Mouse (Mus musculus) stomach, embryonic 15.5 days (tissue): ENCODE measurements around the gene Zfp536. TPM values are rescaled to one million over a fixed set of nuclear protein-coding genes. Genes with fewer than 3 reads are reported as not detected.
"Not testable (repeated sequence)": the region's sequence is repeated elsewhere in the genome, so short reads cannot be mapped to it uniquely, and the experiment has no call there.

Experiments
- ATAC-seq: fragments of 200-750 bp; cut with Nextera tagmentation; 2 replicates; pipeline ENCODE4 v1.8.0; 2017; ENCODE audit warnings: low read depth, moderate number of reproducible peaks, moderate TSS enrichment; ENCODE audit not compliant: insufficient read depth, low FRiP score
- H3K27ac ChIP-seq: fragments of 300-500 bp; sonication (generic); 2 replicates; pipeline ENCODE4 v1.5.1; 2015; ENCODE audit warnings: mild to moderate bottlenecking, inconsistent platforms
- H3K27me3 ChIP-seq: fragments of 300-500 bp; sonication (generic); replicated peaks from 2 replicates; pipeline ENCODE4 v1.6.1; 2015; ENCODE audit warnings: inconsistent platforms
- H3K36me3 ChIP-seq: fragments of 300-500 bp; sonication (generic); 2 replicates; pipeline ENCODE4 v1.6.1; 2015; ENCODE audit warnings: inconsistent platforms
- H3K4me1 ChIP-seq: fragments of 300-500 bp; sonication (generic); 2 replicates; pipeline ENCODE4 v1.6.1; 2015; ENCODE audit warnings: inconsistent platforms
- H3K4me2 ChIP-seq: fragments of 300-500 bp; sonication (generic); 2 replicates; pipeline ENCODE4 v1.6.1; 2015; ENCODE audit warnings: mild to moderate bottlenecking, inconsistent platforms
- H3K4me3 ChIP-seq: fragments of 300-500 bp; sonication (generic); replicated peaks from 2 replicates; pipeline ENCODE4 v1.5.1; 2015; ENCODE audit warnings: inconsistent platforms
- H3K9ac ChIP-seq: fragments of 300-500 bp; sonication (generic); 2 replicates; pipeline ENCODE4 v1.6.1; 2015; ENCODE audit warnings: inconsistent platforms
- H3K9me3 ChIP-seq: fragments of 300-500 bp; sonication (generic); 2 replicates; pipeline ENCODE4 v1.6.1; 2016; ENCODE audit warnings: inconsistent platforms
- WGBS: fragments of 180-500 bp; shearing (Covaris S2); methylation state at CpG from one replicate; pipeline ENCODE4 v1.1.7; 2015; 5-methylcytosine and 5-hydroxymethylcytosine counted together
- polyA plus RNA-seq: library from polyadenylated mRNA; unstranded; fragments of >200 nt; fragmentation: Nextera tagmentation; extraction: Ambion mirVana; gene quantifications from 2 replicates; pipeline ENCODE4 v1.2.1, GENCODE M21; 2015

The Zfp536 gene
- polyA plus RNA-seq, 1 experiment from 2014 or later: 14.0 TPM

GRCm38 (mm10) chr7:37718671-37719402, 54.6 kb downstream of the Zfp536 start:
- peaks cover 5% of the 10 kb centered on the region; the same call in 1 of the 2 replicates for H3K27me3 ChIP-seq
- no peaks in the 10 kb centered on the region for H3K9me3 ChIP-seq
- H3K36me3 ChIP-seq: no peaks in the 10 kb centered on the region
- H3K4me1 ChIP-seq: no peaks in the 10 kb centered on the region
- H3K4me3 ChIP-seq: no peak overlapping the region
- no peak overlapping the region for H3K27ac ChIP-seq
- WGBS: 67% methylated on average over 15 of the region's 15 CpGs
- no peak overlapping the region for H3K4me2 ChIP-seq
- ATAC-seq: no peak
- H3K9ac ChIP-seq: no peak overlapping the region

DNA sequence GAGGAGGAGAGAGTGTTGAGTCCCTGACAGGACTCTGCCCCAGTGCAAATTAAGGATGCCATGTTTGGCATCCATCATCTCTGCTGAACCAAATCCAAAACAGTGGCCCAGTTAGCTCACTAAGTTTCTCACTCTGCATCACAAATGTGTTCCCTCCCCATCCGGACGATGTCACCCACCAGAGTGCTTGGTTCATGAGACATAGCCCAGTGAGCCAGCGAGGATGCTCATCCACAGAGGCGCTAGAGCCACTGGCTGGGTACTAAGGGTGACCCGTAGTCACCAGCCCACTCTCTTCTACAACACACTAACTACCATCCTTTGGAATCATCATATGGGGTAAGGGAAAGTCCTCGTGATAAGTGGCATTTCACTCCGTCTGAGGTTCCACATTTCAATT, 56.4 kb downstream of the Zfp536 start:
- H3K4me3 ChIP-seq: no peak overlapping the region
- no peak overlapping the region for H3K9ac ChIP-seq
- ATAC-seq: no peak
- H3K4me2 ChIP-seq: no peak overlapping the region
- H3K27me3 ChIP-seq: peaks cover 5% of the 10 kb centered on the region; the same call in 1 of the 2 replicates
- no peaks in the 10 kb centered on the region for H3K4me1 ChIP-seq
- WGBS: 84% methylated on average over 7 of the region's 7 CpGs
- no peaks in the 10 kb centered on the region for H3K9me3 ChIP-seq
- no peak overlapping the region for H3K27ac ChIP-seq
- H3K36me3 ChIP-seq: no peaks in the 10 kb centered on the region

DNA sequence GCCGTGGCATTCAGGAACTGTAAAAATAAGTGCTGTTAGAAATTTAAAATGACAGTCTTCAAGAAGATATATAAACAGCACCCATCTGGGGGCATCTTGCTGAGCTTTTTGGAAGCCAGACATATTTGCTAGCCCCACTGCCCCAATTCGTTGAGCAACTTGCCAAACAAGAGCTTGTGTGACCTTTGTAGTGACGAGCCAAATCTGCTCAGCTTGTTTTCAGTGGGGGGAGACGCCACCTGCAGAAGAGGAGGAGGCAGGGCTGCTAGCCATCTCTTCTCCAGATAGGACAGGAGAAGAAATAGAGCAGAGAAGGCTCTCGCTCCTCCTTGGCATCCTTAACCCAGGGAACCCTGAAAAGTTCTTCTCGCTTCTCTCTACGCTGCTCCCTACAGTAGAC, 56.8 kb downstream of the Zfp536 start:
- WGBS: 67% methylated on average over 7 of the region's 7 CpGs
- Histone ChIP-seq H3K4me3 (no peak overlapping the region), H3K36me3 (no peaks in the 10 kb centered on the region), H3K27me3 (peaks cover 5% of the 10 kb centered on the region; the same call in 1 of the 2 replicates), H3K4me2 (no peak overlapping the region), H3K27ac (no peak overlapping the region), H3K9ac (no peak overlapping the region), H3K9me3 (no peaks in the 10 kb centered on the region), H3K4me1 (no peaks in the 10 kb centered on the region)
- no peak for ATAC-seq

DNA sequence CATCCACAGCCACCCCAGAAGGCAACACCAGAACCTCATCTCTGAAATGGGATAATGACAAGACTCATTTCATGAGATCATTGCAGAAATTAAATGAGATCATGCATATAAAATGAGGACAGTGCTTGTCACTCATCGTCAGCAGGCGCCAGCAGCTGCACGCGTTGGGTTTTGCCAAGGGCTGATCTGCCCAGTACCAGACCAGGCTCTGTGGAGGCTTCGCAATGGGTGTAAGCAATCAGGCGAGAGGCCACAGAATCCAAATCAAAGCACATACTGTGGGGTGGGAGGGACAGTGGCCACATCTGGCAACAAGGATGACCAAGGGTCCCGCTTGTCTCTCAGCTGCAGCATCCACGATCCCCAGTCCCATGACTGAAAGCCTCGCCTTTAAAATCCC, 69.0 kb downstream of the Zfp536 start:
- no peaks in the 10 kb centered on the region for H3K27me3 ChIP-seq
- H3K4me1 ChIP-seq: no peaks in the 10 kb centered on the region
- 87% methylated on average over 9 of the region's 9 CpGs for WGBS
- H3K9me3 ChIP-seq: no peaks in the 10 kb centered on the region
- H3K36me3 ChIP-seq: no peaks in the 10 kb centered on the region
- H3K9ac ChIP-seq: no peak overlapping the region
- H3K4me3 ChIP-seq: no peak overlapping the region
- no peak for ATAC-seq
- H3K4me2 ChIP-seq: no peak overlapping the region
- H3K27ac ChIP-seq: no peak overlapping the region

DNA sequence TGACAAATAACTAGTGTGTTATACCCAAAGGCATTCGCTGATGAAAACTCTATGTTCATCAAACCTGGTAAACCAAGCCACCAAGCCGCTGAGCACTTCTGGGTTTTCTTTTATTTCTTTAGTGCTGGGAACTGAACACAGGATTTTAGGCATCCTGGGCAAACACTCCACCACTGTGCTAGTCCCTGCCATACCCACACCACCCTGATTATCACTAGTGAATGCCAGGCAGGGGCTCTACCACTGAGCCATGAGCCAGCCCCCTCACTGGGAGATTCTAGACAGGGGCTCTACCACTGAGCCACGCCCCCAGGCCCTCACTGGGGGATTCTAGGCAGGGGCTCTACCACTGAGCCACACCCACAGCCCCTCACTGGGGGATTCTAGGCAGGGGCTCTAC, 76.1 kb downstream of the Zfp536 start:
- ATAC-seq, H3K4me2 ChIP-seq, H3K36me3 ChIP-seq, H3K9ac ChIP-seq, H3K9me3 ChIP-seq, H3K4me1 ChIP-seq, H3K27me3 ChIP-seq, H3K27ac ChIP-seq, H3K4me3 ChIP-seq: not testable (repeated sequence)
- 92% methylated on average over 3 of the region's 3 CpGs for WGBS

GRCm38 (mm10) chr7:37695066-37695465, 78.4 kb downstream of the Zfp536 start:
- no peak for ATAC-seq
- WGBS: 52% methylated on average over 5 of the region's 5 CpGs

GRCm38 (mm10) chr7:37690606-37691005, 82.8 kb downstream of the Zfp536 start:
- H3K4me3 ChIP-seq: no peak overlapping the region
- H3K36me3 ChIP-seq: no peaks in the 10 kb centered on the region
- WGBS: 60% methylated on average over 10 of the region's 10 CpGs
- H3K9ac ChIP-seq: no peak overlapping the region
- no peaks in the 10 kb centered on the region for H3K9me3 ChIP-seq
- 0 out of 2 replicates have a peak, but pooled peaks cover 3% of the 10 kb centered on the region for H3K4me1 ChIP-seq
- no peak overlapping the region for H3K27ac ChIP-seq
- no peak overlapping the region for H3K4me2 ChIP-seq
- ATAC-seq: no peak
- H3K27me3 ChIP-seq: no peaks in the 10 kb centered on the region

More at GRCm38 (mm10) chr7:37695066-37695465, 78.4 kb downstream of the Zfp536 start:
- H3K27me3 ChIP-seq: no peaks in the 10 kb centered on the region
- no peaks in the 10 kb centered on the region for H3K4me1 ChIP-seq
- H3K9ac ChIP-seq: no peak overlapping the region
- H3K9me3 ChIP-seq: no peaks in the 10 kb centered on the region
- no peaks in the 10 kb centered on the region for H3K36me3 ChIP-seq
- H3K4me2 ChIP-seq: no peak overlapping the region
- H3K27ac ChIP-seq: no peak overlapping the region
- H3K4me3 ChIP-seq: no peak overlapping the region

- no peak overlapping the region for H3K27ac ChIP-seq
- no peak overlapping the region for H3K9ac ChIP-seq
- no peaks in the 10 kb centered on the region for H3K9me3 ChIP-seq
- 0 out of 2 replicates have a peak, but pooled peaks cover 3% of the 10 kb centered on the region for H3K4me1 ChIP-seq
- no peak overlapping the region for H3K4me2 ChIP-seq
- H3K36me3 ChIP-seq: no peaks in the 10 kb centered on the region
- 70% methylated on average over 23 of the region's 23 CpGs for WGBS
- no peak overlapping the region for H3K4me3 ChIP-seq
- no peaks in the 10 kb centered on the region for H3K27me3 ChIP-seq
- no peak for ATAC-seq
Observed at GRCm38 (mm10) chr7:37689561-37690305, 83.7 kb downstream of the Zfp536 start.

DNA sequence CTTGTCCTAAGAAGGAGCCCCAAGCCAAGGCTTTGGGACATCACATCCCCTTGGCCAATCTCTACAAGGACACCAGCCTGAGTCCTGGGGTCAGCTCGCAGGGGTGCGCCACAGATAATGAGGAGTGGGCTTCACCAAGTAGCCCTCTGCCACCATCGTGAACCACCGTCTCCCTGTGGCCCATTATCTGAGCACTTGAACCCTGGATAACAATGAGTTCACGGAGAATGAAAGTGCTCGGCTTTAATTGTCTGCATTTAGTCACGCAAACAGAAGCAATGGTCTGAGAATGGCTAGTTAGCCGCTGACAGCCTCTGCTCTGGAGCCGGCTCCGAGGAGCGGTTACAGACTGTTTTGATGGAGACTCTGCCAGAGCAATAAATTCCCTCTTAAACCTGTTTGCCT, 84.3 kb downstream of the Zfp536 start:
- Histone ChIP-seq H3K27ac (no peak overlapping the region), H3K4me2 (no peak overlapping the region), H3K9ac (no peak overlapping the region), H3K4me3 (no peak overlapping the region), H3K36me3 (no peaks in the 10 kb centered on the region), H3K27me3 (no peaks in the 10 kb centered on the region), H3K4me1 (0 out of 2 replicates have a peak, but pooled peaks cover 3% of the 10 kb centered on the region), H3K9me3 (no peaks in the 10 kb centered on the region)
- ATAC-seq: no peak
- 67% methylated on average over 11 of the region's 11 CpGs for WGBS

GRCm38 (mm10) chr7:37686366-37686765, 87.1 kb downstream of the Zfp536 start:
- WGBS: 86% methylated on average over 2 of the region's 2 CpGs
- Histone ChIP-seq H3K9me3 (no peaks in the 10 kb centered on the region), H3K36me3 (no peaks in the 10 kb centered on the region), H3K27me3 (no peaks in the 10 kb centered on the region), H3K9ac (no peak overlapping the region), H3K27ac (no peak overlapping the region), H3K4me1 (0 out of 2 replicates have a peak, but pooled peaks cover 3% of the 10 kb centered on the region), H3K4me3 (no peak overlapping the region), H3K4me2 (no peak overlapping the region)
- ATAC-seq: no peak

DNA sequence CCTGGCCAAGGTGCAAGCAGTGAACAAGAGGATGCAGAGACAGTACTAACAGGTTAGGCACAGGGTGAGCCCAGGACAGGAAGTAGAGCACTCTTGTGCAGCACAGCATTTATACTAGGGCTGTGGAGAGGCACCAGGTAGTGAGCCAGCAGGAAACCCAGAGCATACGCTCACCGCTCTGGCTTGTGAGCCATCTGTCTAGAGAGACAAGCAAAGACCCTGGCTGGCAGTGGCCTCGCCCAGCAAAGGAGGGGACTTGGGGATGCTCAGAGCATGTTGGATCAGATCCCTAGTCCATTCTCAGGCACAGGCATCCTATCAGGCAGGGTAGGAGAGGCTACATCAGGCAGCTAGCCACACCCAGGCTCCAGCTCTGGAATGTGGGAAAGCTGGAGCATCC, 88.2 kb downstream of the Zfp536 start:
- Histone ChIP-seq H3K4me1 (0 out of 2 replicates have a peak, but pooled peaks cover 3% of the 10 kb centered on the region), H3K36me3 (no peaks in the 10 kb centered on the region), H3K4me2 (no peak overlapping the region), H3K27me3 (no peaks in the 10 kb centered on the region), H3K27ac (no peak overlapping the region), H3K4me3 (no peak overlapping the region), H3K9ac (no peak overlapping the region), H3K9me3 (no peaks in the 10 kb centered on the region)
- 86% methylated on average over 3 of the region's 3 CpGs for WGBS
- no peak for ATAC-seq

GRCm38 (mm10) chr7:37681335-37681734, 92.1 kb downstream of the Zfp536 start:
- Histone ChIP-seq H3K27ac (no peak overlapping the region), H3K9me3 (no peaks in the 10 kb centered on the region), H3K27me3 (no peaks in the 10 kb centered on the region), H3K9ac (no peak overlapping the region), H3K36me3 (no peaks in the 10 kb centered on the region), H3K4me1 (no peaks in the 10 kb centered on the region), H3K4me3 (no peak overlapping the region), H3K4me2 (no peak overlapping the region)
- ATAC-seq: no peak
- 68% methylated on average over 3 of the region's 3 CpGs for WGBS
